ENCODE assay signal across 8 mouse cellular contexts in genomic region chr11:83298225-83299195, GRCm38 (mm10). TPM values are rescaled to one million over a fixed set of nuclear protein-coding genes. Genes with fewer than 3 reads are reported as not detected.
DNase-seq lines count a peak whose midpoint lies in the region; ATAC-seq and TF ChIP-seq lines count a peak whose summit lies in the region.

TSS of gene Ap2b1 (plus strand) at chr11:83299024.

- ATAC-seq in hindbrain, postnatal 0 days, result peak; percentile 96
- peak; percentile 81 for ATAC-seq in megakaryocyte, adult 5-6 weeks (ENCODE audit: poor library complexity, severe bottlenecking)

- H3K4me2 ChIP-seq in hindbrain, postnatal 0 days (ENCODE audit: low read depth, low read length), result peak within 1 kb of the TSS; percentile 71

- 0 out of 2 replicates have a peak, but pooled peaks cover 5% of the 10 kb centered on the region for H3K36me3 ChIP-seq in hindbrain, postnatal 0 days (ENCODE audit: insufficient read depth, low read length)

- peaks cover 12% of the 10 kb centered on the region for H3K4me1 ChIP-seq in hindbrain, postnatal 0 days (ENCODE audit: insufficient read depth, low read length)

- no peaks in the 10 kb centered on the region for H3K27me3 ChIP-seq in hindbrain, postnatal 0 days (ENCODE audit: insufficient read depth, low read length)

- TF ChIP-seq CTCF in gastrocnemius, adult 2 months (IDR thresholded peaks at IDR 0.05), result 0 out of 2 replicates have a peak, but pooled peaks have one; percentile 1
- TF ChIP-seq CTCF in hindbrain, postnatal 0 days (IDR thresholded peaks at IDR 0.05; ENCODE audit: low read depth), result no peak
- no peak for TF ChIP-seq CTCF in left cerebral cortex, adult 2 months (IDR thresholded peaks at IDR 0.05)

- peak within 1 kb of the TSS; percentile 61 for H3K9ac ChIP-seq in hindbrain, postnatal 0 days (replicated peaks; ENCODE audit: low read length)

- peak within 1 kb of the TSS; percentile 95 for H3K4me3 ChIP-seq in gastrocnemius, adult 2 months
- peak within 1 kb of the TSS; percentile 54 for H3K4me3 ChIP-seq in hindbrain, postnatal 0 days (ENCODE audit: low read length)
- H3K4me3 ChIP-seq in left cerebral cortex, adult 2 months, result peak within 1 kb of the TSS; percentile 78

- H3K9me3 ChIP-seq in hindbrain, postnatal 0 days (ENCODE audit: low read length), result no peaks in the 10 kb centered on the region

- H3K27ac ChIP-seq in gastrocnemius, adult 2 months, result peak within 1 kb of the TSS; percentile 99
- peak within 1 kb of the TSS; percentile 89 for H3K27ac ChIP-seq in hindbrain, postnatal 0 days
- peak within 1 kb of the TSS; percentile 97 for H3K27ac ChIP-seq in left cerebral cortex, adult 2 months

- WGBS in hindbrain, postnatal 0 days, result 2% methylated on average over 56 of the region's 56 CpGs

- intact Hi-C loops in gastrocnemius, adult 2 months (cut with DNase I), result loop anchor here (2.0 to 10.0 kb wide), 2 partner anchors 384 to 430 kb away; partner anchors contain the start of gene Unc45b
- intact Hi-C loops in left cerebral cortex, adult 2 months (cut with DNase I), result no loop called here

- DNase-seq in WW6 (ENCODE audit: low read depth, low spot score), result peak; percentile 94
- DNase-seq in cerebellum, postnatal 4 days (ENCODE audit: low spot score in 2 of 2), result peak; percentile 79 to 85
- peak; percentile 94 for DNase-seq in gastrocnemius, adult 2 months
- peak; percentile 97 for DNase-seq in hindbrain, postnatal 0 days (ENCODE audit: low spot score)
- DNase-seq in left cerebral cortex, adult 2 months (ENCODE audit: extremely low spot score in 1 of 2, low spot score in 2 of 2), result peak; percentile 90 to 92
- DNase-seq in right cerebral cortex, adult 2 months (ENCODE audit: low spot score in 2 of 2), result peak; percentile 95
- DNase-seq in urinary bladder, postnatal 14 days (ENCODE audit: low spot score), result peak; percentile 92

RNA-seq across cellular contexts. Expression of gene Ap2b1, which starts in this region (rescaled TPM):
- total RNA-seq in gastrocnemius, adult 2 months (2021), result 10 to 100 TPM; 28.8 to 36.0 TPM
- total RNA-seq in hindbrain, postnatal 0 days (2014; rRNA removed), result 208 and 209 TPM in 2 replicates
- polyA plus RNA-seq in hindbrain, postnatal 0 days (2015; fragmentation: Nextera tagmentation; extraction: Ambion mirVana), result 86.3 and 94.8 TPM in 2 replicates
- total RNA-seq in left cerebral cortex, adult 2 months (2021), result 100 to 1,000 TPM; 281 to 296 TPM
- 53.7 and 58.1 TPM in 2 replicates for total RNA-seq in megakaryocyte, adult 5-6 weeks (2015)
- total RNA-seq in megakaryocyte, adult 5-6 weeks (2017), result 52.4 and 59.6 TPM in 2 replicates

Comparison
In these comparisons a context has a peak if more than half of its experiments do, and no peak if none do; other contexts are left out.
1. Peak in every context shown above with its lines: DNase-seq, ATAC-seq, H3K4me3 ChIP-seq and H3K27ac ChIP-seq.